Mouse (Mus musculus): Measurements from ENCODE around the gene Fam104a.

GRCm38 (mm10) chr11:113674595-113674994 lies 9.4 kb downstream of the Fam104a start:
- TF ChIP-seq CTCF (IDR thresholded peaks at IDR 0.05; ENCODE audit: low read depth): no peak
- TF ChIP-seq EP300 (IDR thresholded peaks at IDR 0.05; ENCODE audit: low read depth): no peak
